Mouse (Mus musculus) pancreas, adult 10 weeks (tissue): ENCODE data around the gene Sprr2j-ps. TPM values are rescaled to one million over a fixed set of nuclear protein-coding genes. Genes with fewer than 3 reads are reported as not detected.

Source experiments
- polyA plus RNA-seq: library from polyadenylated mRNA; stranded (reverse); fragments of 350-450 nt; fragmentation: Illumina TruSeq; extraction: RNeasy Lipid Tissue Mini Kit (QIAGEN cat#74804); gene quantifications from one replicate; pipeline ENCODE4 v1.2.3, GENCODE M21; 2015; ENCODE audit warnings: low read depth, low replicate concordance; ENCODE audit not compliant: insufficient read depth

The Sprr2j-ps gene
- not detected for polyA plus RNA-seq

GRCm38 (mm10) chr3:92417782-92418181, at the start of gene Sprr2j-ps:
Gene Sprr2j-ps (plus strand): TSS chr3:92418082.

GRCm38 (mm10) chr3:92385385-92385784, 32.5 kb upstream of the Sprr2j-ps start, which contains the start of gene Sprr2h:
Gene Sprr2h (plus strand): TSS chr3:92385685.

GRCm38 (mm10) chr3:92407691-92408090, 10.2 kb upstream of the Sprr2j-ps start, which contains the start of gene Sprr2i:
Gene Sprr2i (plus strand): TSS chr3:92407991.

GRCm38 (mm10) chr3:92429323-92429722, 11.4 kb downstream of the Sprr2j-ps start, which contains the start of gene Gm9774:
Gene Gm9774 (minus strand): TSS chr3:92429423.

GRCm38 (mm10) chr3:92432282-92432681, 14.4 kb downstream of the Sprr2j-ps start, which contains the start of gene Sprr2k:
Gene Sprr2k (plus strand): TSS chr3:92432582.

GRCm38 (mm10) chr3:92438689-92439088, 20.8 kb downstream of the Sprr2j-ps start, which contains the start of gene Sprr1b:
Gene Sprr1b (minus strand): TSS chr3:92438789.

GRCm38 (mm10) chr3:92458620-92459019, 40.7 kb downstream of the Sprr2j-ps start, which contains the start of gene Sprr3:
Gene Sprr3 (minus strand): TSS chr3:92458720.

Other genes starting within 250 kb of the Sprr2j-ps start
- gene Sprr2a1, start 202.3 kb upstream of the Sprr2j-ps start, polyA plus RNA-seq: not detected
- not detected for gene Sprr2a2, start 202.2 kb upstream of the Sprr2j-ps start, polyA plus RNA-seq
- gene Sprr2a3, start 132.7 kb upstream of the Sprr2j-ps start, polyA plus RNA-seq: not detected
- not detected for gene Sprr2b, start 101.5 kb upstream of the Sprr2j-ps start, polyA plus RNA-seq
- gene Sprr2d, start 78.9 kb upstream of the Sprr2j-ps start, polyA plus RNA-seq: not detected
- not detected for gene Sprr2e, start 65.9 kb upstream of the Sprr2j-ps start, polyA plus RNA-seq
- gene Sprr2f, start 52.9 kb upstream of the Sprr2j-ps start, polyA plus RNA-seq: not detected
- gene Sprr2h, start 32.4 kb upstream of the Sprr2j-ps start, polyA plus RNA-seq: not detected
- gene Sprr2i, start 10.1 kb upstream of the Sprr2j-ps start, polyA plus RNA-seq: not detected
- not detected for gene Gm9774, start 11.3 kb downstream of the Sprr2j-ps start, polyA plus RNA-seq
- gene Sprr2k, start 14.5 kb downstream of the Sprr2j-ps start, polyA plus RNA-seq: not detected
- gene Sprr1b, start 20.7 kb downstream of the Sprr2j-ps start, polyA plus RNA-seq: not detected
- not detected for gene Sprr3, start 40.6 kb downstream of the Sprr2j-ps start, polyA plus RNA-seq
- gene Sprr1a, start 67.8 kb downstream of the Sprr2j-ps start, polyA plus RNA-seq: not detected
- not detected for gene Sprr4, start 82.4 kb downstream of the Sprr2j-ps start, polyA plus RNA-seq
- gene 2310046K23Rik, start 116.4 kb downstream of the Sprr2j-ps start, polyA plus RNA-seq: not detected
- gene Ivl, start 155.7 kb downstream of the Sprr2j-ps start, polyA plus RNA-seq: not detected
- not detected for gene Smcp, start 170.9 kb downstream of the Sprr2j-ps start, polyA plus RNA-seq
- not detected for gene 2210017I01Rik, start 189.4 kb downstream of the Sprr2j-ps start, polyA plus RNA-seq
- not detected for gene Lce6a, start 203.6 kb downstream of the Sprr2j-ps start, polyA plus RNA-seq
- not detected for gene Lce1a1, start 230.2 kb downstream of the Sprr2j-ps start, polyA plus RNA-seq
- not detected for gene Lce1b, start 238.8 kb downstream of the Sprr2j-ps start, polyA plus RNA-seq